Mouse (Mus musculus): ENCODE measurements around the gene Adora3. TPM values are rescaled to one million over a fixed set of nuclear protein-coding genes. Genes with fewer than 3 reads are reported as not detected.
"Not testable (repeated sequence)": the region's sequence is repeated elsewhere in the genome, so short reads cannot be mapped to it uniquely, and the experiment has no call there.

The Adora3 gene
- total RNA-seq, 2 experiments from 2014 or later = 6.4 to 12.7 TPM

DNA sequence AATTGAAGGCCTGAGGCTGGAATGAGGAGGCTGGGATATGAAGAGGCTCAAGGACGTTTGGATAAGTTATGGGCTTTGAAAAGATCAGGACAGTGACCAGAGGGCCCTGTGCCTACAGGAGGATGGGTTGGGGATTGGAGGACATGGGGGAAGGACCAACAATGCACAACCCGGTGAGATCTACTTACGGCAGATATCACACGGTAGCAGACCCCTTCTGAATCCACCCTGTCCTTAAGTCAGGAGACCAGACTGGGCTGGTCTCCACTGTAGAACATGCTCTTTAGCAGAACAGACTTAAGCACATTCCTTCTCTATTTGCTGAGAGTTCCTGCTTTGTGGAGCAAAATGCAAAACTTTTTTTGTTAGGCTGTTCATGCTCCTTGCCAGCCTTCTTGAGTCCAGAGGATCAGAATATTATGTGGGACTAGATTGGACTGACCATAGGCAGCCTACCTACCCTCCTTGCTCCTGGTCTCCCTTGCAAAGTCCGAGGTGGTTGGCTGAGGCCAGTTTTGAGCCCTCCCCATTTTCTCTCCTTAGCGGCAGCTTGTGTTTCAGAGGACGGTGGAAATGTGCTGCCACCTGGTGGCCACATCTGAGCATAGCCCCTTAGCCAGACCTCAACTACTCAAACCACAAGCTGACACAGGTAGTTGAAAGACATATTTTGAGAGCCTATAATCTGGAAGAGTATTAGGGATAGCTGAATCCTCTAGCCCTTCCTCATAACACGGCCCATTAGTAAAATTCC, 28.9 kb downstream of the Adora3 start:
- peak; percentile 38 for ATAC-seq (ENCODE audit: poor library complexity, severe bottlenecking)

DNA sequence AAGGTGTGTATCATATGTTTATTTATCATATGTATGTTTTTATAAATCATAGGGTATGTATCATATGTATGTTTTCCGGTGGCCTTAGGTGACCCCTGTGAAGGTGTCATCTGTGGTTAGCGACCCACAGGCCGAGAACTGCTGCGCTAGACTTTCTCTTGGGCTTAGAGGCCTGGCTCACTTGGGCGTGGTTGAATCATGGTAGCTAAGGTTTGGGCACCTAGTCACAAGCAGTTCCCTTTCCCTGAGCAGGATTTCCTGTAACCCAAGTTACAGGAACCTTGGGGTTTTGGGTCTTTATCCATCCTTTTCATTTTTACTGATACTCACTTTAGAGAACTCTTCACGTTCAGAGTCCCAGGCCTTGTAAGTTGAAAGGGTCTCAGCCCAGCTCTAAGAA, 29.6 kb downstream of the Adora3 start:
- peak; percentile 19 for ATAC-seq (ENCODE audit: poor library complexity, severe bottlenecking)

DNA sequence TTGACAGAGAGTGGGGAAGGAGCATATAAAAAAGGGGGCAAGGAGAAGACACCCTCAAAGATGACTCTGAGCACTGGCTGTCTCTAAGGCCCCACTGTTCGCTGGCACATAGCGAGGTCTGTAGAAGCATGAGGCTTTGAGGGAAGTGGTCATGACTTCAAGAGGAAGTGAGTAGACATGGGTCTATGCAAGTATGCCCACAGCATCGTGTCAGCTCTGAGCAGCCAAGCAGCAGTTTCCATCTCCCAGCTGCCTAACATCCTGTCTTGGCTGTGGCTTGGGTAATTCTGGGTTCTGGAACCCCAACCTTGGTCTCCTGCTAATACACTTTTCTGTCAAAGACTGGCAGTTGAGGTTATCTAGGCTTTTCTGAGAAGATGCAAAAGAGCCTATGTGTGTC, 30.1 kb downstream of the Adora3 start:
- ATAC-seq (ENCODE audit: poor library complexity, severe bottlenecking) = peak; percentile 67

GRCm38 (mm10) chr3:105901468-105901867, 30.8 kb downstream of the Adora3 start:
- no peak for ATAC-seq (ENCODE audit: poor library complexity, severe bottlenecking)

DNA sequence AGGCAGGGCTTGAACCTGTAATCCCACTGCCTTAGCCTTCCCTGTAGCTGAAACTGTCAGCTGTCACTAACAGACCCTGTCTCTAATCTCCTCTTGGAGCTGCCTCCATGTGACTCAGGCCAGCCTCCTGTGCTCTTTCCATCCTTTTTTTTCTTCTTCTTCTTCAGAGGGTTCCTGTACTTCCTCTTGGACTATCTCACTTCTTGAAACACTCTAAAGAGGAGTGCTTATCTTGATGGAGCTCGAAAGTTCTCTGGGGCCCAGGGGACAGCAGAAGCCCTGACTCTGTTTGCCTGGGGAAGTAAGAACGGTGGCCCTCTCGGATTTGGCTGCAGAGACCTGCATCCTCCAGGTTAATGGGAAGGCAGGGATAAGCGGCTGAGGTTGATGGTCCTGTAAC, 33.6 kb downstream of the Adora3 start:
- ATAC-seq (ENCODE audit: poor library complexity, severe bottlenecking) = peak; percentile 41

- no peak for ATAC-seq (ENCODE audit: poor library complexity, severe bottlenecking)
Measured at GRCm38 (mm10) chr3:105904721-105905120, 34.1 kb downstream of the Adora3 start.

DNA sequence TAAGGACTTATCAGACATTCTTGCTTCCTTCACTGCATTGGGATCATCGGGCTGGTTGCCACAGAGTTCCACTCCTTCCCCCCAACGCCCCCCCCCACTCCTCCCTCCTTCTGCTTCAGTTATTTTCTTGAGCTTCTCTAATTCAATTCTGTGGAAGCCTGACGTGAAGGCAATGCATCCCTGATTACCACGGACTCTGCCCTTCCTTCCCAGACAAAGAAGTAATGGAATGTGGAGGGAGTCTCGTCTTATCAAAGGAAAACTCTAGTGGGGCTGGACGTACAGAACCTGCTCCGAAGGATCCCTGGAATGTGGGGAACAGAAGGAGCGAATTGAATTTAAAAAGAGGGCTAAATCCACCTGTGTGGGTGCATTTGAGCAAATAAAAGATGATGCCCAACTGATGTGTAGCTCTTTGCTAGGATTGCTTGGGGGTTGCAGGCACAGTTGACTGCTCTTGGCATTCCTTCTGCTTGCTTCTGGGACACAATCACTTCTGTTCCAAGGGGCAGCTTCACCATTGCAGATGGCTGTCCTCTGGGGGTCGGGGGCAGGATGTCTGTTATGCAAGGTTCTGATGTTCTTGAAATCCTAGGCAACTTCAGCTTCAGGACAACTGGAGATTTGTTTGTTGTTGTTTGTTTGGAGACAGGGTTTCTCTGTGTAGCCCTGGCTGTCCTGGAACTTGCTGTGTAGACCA, 37.4 kb downstream of the Adora3 start:
- no peak for ATAC-seq (ENCODE audit: poor library complexity, severe bottlenecking)

DNA sequence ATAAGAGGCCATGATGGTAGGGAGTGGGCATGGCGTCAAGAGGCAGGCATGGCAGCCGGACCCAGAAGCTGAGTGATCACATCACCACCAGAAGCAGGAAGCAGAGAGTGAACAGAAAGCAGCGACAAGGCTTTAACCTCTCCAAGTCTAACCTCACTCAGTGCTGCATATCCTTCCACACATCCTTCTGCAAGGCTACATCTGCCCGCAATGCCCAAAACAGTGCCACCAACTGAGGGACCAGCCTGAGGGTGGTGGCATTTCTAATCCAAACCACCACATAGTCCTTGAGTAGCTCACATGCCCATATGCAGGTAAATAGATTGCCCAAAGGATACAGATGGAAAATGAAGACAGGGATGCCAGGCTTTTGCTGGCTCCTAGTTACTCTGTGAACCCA, 38.3 kb downstream of the Adora3 start:
- no peak for ATAC-seq (ENCODE audit: poor library complexity, severe bottlenecking)

DNA sequence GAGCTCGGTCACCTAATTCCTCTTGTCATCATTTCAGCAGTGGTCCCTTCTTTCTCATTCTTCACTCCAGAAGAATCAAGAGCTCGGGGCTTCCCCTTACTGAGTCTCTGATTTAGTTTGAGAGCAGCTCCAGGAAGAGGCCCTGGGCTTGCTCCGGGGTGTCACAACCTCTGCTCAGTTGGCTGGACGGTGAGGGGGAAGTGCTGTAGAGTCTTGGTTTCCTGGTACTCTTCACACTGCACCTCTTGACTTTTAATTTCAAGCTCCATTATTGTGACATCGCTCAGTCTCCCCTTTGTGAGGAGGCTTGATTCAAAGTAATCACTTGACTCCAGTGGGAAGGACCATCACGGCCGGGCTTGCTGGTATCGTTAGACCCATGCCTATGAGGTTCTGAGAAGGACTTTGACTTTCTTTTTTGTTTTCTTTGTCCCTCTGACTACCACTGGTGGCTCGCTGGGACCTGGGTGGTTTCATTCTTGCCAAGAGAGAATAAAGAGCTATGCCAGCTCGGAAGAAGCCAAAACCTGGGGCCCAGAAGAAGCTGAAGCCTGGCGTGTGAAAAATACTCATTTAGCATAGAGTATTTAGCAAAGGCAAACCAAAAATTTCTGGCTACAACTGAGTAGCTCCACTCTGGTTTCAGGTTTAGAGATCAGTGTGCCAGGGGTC, 40.0 kb downstream of the Adora3 start:
- ATAC-seq (ENCODE audit: poor library complexity, severe bottlenecking) = peak; percentile 85

DNA sequence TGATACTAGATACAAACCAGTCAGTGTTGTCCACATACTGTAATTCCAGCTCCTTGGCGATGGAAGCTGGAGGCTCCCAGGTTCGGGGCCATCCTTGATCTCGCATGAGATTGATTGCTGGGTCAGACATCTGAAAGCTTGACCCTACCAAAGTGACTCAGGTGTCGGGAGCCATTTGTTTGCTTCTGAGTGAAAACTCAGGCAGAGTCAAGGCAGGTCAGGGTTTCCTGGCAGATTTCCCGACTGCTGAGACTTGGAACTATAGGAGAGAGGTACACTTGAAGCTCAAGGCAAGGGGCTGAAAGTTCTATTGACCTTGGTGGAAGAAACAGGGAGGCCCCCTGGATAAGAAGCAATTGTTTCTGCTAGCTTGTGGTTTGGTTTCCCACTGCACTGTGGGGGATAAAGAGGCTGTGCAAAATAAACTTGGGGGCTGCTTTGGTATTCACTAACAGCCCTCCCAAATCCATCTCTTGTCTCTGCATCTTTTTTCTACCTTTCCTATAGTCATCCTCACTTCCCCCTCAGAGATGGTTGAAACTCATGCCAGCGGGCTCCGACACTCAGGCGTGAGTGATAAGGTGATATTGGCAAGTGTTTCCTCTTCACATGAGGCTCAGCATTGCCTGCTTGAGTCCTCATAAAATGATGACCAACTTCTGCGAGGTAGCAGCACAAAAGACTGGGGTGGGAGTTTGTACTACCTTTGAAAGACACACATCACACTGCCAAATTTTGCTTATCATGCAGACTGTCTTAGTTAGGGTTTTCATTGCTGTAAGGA, 41.6 kb downstream of the Adora3 start:
- no peak for ATAC-seq (ENCODE audit: poor library complexity, severe bottlenecking)

- peak; percentile 28 for ATAC-seq (ENCODE audit: poor library complexity, severe bottlenecking)
Measured at GRCm38 (mm10) chr3:105913839-105914681, 43.4 kb downstream of the Adora3 start.

- no peak for ATAC-seq (ENCODE audit: poor library complexity, severe bottlenecking)
Measured at GRCm38 (mm10) chr3:105915281-105915680, 44.6 kb downstream of the Adora3 start.

- not testable (repeated sequence) for ATAC-seq (ENCODE audit: poor library complexity, severe bottlenecking)
Measured at GRCm38 (mm10) chr3:105916455-105916854, 45.8 kb downstream of the Adora3 start.

GRCm38 (mm10) chr3:105917656-105918354, 47.1 kb downstream of the Adora3 start:
- ATAC-seq (ENCODE audit: poor library complexity, severe bottlenecking) = no peak

DNA sequence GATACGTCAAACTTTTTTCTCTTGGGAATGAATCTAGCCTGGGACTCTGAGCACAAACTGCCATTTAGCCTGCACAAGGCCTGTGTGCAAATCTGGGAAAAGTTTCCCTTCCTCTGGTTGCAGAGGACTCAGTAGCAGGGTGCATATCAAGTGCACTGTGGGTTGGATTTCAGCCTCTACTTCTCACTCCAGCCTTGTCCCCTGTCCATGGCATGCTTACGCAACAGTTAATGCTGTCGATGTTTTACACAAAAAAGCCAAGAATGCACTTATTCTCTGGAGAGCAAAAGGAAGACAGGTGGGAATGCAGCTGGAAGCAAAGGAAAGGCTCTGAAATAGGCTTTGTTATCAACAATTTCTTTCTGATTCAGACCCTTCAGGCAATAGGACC, 47.7 kb downstream of the Adora3 start:
- no peak for ATAC-seq (ENCODE audit: poor library complexity, severe bottlenecking)

GRCm38 (mm10) chr3:105920743-105921142, 50.1 kb downstream of the Adora3 start:
- not testable (repeated sequence) for ATAC-seq (ENCODE audit: poor library complexity, severe bottlenecking)

GRCm38 (mm10) chr3:105921959-105922358, 51.3 kb downstream of the Adora3 start:
- ATAC-seq (ENCODE audit: poor library complexity, severe bottlenecking) = peak; percentile 61

GRCm38 (mm10) chr3:105924616-105925015, 54.0 kb downstream of the Adora3 start:
- no peak for ATAC-seq (ENCODE audit: poor library complexity, severe bottlenecking)

- no peak for ATAC-seq (ENCODE audit: poor library complexity, severe bottlenecking)
Measured at GRCm38 (mm10) chr3:105927561-105928194, 57.0 kb downstream of the Adora3 start.
